Mouse (Mus musculus) layer of hippocampus, adult 18-20 months (tissue): ENCODE data around the gene Samd5. TPM values are rescaled to one million over a fixed set of nuclear protein-coding genes. Genes with fewer than 3 reads are reported as not detected.

Source experiments
- DNase-seq, 2 experiments: peaks; one replicate each; pipeline ENCODE4 v3.0.0; 2022; ENCODE audit warnings: low spot score in 2 of 2
- total RNA-seq, 2 experiments: library from RNA; stranded (reverse); gene quantifications; 2 replicates each; pipeline ENCODE4 v1.2.3; 2021

Gene Samd5
- total RNA-seq, 2 experiments from 2014 or later = 11.4 to 16.0 TPM

DNA sequence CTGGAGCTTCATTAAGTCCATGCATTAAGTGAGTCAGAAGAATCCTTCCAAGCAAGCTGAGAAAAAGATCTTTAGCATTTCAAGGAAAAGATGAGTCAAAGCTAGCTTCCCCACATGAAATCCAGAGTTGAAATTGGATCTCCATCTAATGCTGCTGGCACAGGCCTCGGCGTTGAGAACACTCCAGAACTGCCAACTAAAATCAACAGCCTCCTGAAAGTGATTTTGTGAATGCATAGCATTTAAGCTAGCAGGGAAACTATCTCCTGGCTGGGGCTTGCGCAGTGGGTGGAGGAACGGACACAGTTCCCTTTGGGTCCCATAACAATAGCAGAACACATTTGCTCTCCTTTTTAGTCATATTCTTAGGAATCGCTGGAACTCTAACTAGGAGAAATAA, 88.7 kb downstream of the Samd5 start:
- DNase-seq = peak in 1 of 2 experiments; percentile 28

DNA sequence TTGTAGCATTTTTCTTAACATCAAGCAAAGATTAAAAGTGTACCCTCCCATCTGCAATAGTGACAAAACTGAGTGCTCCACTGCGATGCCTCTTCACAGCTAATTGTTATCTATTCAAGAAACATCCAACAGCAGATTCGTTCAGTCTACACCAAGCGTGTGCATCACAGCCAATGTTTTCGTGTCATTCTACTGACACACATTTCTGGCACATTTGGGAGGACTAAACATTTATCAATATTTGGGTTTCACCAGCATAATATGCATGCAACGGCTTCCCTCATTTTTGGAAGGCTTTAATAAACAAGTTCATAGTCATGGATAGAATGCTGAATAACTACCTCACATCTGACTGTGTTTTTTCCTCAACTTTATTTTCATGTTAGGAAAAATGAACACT, 95.6 kb downstream of the Samd5 start:
- DNase-seq = no peak

DNA sequence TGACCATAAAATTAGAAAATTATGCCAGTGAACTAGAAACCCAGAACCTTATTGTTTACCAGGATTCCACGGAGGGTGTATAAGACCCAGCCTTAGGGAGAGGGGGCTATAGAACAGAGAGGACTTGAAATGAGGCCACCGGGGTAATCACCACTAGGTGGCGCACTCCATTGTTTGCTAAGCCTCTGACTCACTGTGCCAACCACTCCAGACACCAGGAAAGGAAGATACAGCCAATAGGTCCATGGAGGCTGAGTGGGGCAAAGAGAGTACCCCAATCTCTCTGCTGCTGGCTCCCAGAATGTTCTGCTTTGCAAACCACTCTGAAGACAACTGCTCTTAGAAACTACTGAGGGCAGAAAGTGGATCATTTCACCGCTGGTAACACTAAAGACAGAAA, 99.4 kb downstream of the Samd5 start:
- peak in 1 of 2 experiments; percentile 67 for DNase-seq

DNA sequence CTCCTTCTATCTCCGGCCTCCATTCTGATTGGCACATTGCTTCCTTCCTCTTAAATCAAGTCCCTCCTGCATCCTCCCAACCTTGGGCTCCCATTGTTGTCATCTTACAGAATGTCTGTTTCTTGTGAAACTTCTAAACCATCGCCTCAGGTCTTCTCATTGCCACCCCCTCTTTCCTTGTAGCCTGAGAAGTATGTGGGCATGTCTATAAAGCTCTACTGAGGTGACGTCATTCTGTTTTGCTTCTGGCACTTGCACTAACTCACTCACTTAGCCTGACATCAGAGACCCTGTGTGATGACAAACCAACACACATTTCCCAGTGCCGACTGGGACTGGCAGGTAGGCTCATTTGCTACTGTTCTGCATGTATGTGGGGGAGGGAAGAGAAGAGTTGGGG, 100.9 kb downstream of the Samd5 start:
- DNase-seq = no peak

Other genes with a start within 250 kb of the Samd5 start
- gene Stxbp5, start 225.9 kb upstream of the Samd5 start, total RNA-seq = 100 to 1,000 TPM; 109 to 111 TPM